Mouse (Mus musculus): Measurements from ENCODE around the gene Mterf1b. TPM values are rescaled to one million over a fixed set of nuclear protein-coding genes. Genes with fewer than 3 reads are reported as not detected.
A peak's percentile ranks its signal among the peaks of the same experiment; 100 is the strongest.
"Not testable (repeated sequence)": the region's sequence is repeated elsewhere in the genome, so short reads cannot be mapped to it uniquely, and the experiment has no call there.

Gene Mterf1b
- total and polyA plus RNA-seq, 2 experiments from 2014 or later, result 0.57 to 1.3 TPM

- DNase-seq (ENCODE audit: low spot score) (no peak), ATAC-seq (ENCODE audit: insufficient read depth, low read depth) (no peak)
- TF ChIP-seq CTCF (IDR thresholded peaks at IDR 0.05; ENCODE audit: low read depth) (no peak), EP300 (IDR thresholded peaks at IDR 0.05; ENCODE audit: low read depth) (no peak)
- no peak overlapping the region for H3K4me3 ChIP-seq (ENCODE audit: low read depth, low read length)
- no peaks in the 10 kb centered on the region for H3K27me3 ChIP-seq (ENCODE audit: control insufficient read depth, insufficient read depth, low read length)
- no peaks in the 10 kb centered on the region for H3K9me3 ChIP-seq (replicated peaks; ENCODE audit: control insufficient read depth, low read length)
- H3K4me1 ChIP-seq (ENCODE audit: control insufficient read depth, insufficient read depth), result no peaks in the 10 kb centered on the region
- 75% methylated on average over 6 of the region's 6 CpGs for WGBS
- no peaks in the 10 kb centered on the region for H3K36me3 ChIP-seq (replicated peaks; ENCODE audit: control insufficient read depth, insufficient read depth, low read length)
- H3K27ac ChIP-seq (ENCODE audit: low read depth), result no peak overlapping the region
- no peak overlapping the region for H3K9ac ChIP-seq (replicated peaks; ENCODE audit: low read depth, low read length)
- H3K4me2 ChIP-seq (ENCODE audit: low read depth, low read length), result no peak overlapping the region
Measured at GRCm38 (mm10) chr5:4179364-4179763, 12.8 kb upstream of the Mterf1b start.

GRCm38 (mm10) chr5:4186815-4187214 lies 5.4 kb upstream of the Mterf1b start:
- Histone ChIP-seq H3K27me3 (ENCODE audit: control insufficient read depth, insufficient read depth, low read length) (no peaks in the 10 kb centered on the region), H3K4me3 (ENCODE audit: low read depth, low read length) (no peak overlapping the region), H3K9ac (replicated peaks; ENCODE audit: low read depth, low read length) (no peak overlapping the region), H3K4me2 (ENCODE audit: low read depth, low read length) (no peak overlapping the region), H3K9me3 (replicated peaks; ENCODE audit: control insufficient read depth, low read length) (0 out of 2 replicates have a peak, but pooled peaks cover 3% of the 10 kb centered on the region), H3K4me1 (ENCODE audit: control insufficient read depth, insufficient read depth) (no peaks in the 10 kb centered on the region), H3K36me3 (replicated peaks; ENCODE audit: control insufficient read depth, insufficient read depth, low read length) (no peaks in the 10 kb centered on the region), H3K27ac (ENCODE audit: low read depth) (no peak overlapping the region)
- TF ChIP-seq EP300 (IDR thresholded peaks at IDR 0.05; ENCODE audit: low read depth), result no peak
- no peak for TF ChIP-seq CTCF (IDR thresholded peaks at IDR 0.05; ENCODE audit: low read depth)
- no peak for ATAC-seq (ENCODE audit: insufficient read depth, low read depth)
- DNase-seq (ENCODE audit: low spot score), result no peak
- WGBS, result 46% methylated on average over 4 of the region's 4 CpGs

- 6% methylated on average over 14 of the region's 27 CpGs for WGBS
- H3K27me3 ChIP-seq (ENCODE audit: control insufficient read depth, insufficient read depth, low read length); DNase-seq (ENCODE audit: low spot score); H3K9me3 ChIP-seq (replicated peaks; ENCODE audit: control insufficient read depth, low read length); H3K36me3 ChIP-seq (replicated peaks; ENCODE audit: control insufficient read depth, insufficient read depth, low read length); H3K27ac ChIP-seq (ENCODE audit: low read depth); H3K4me1 ChIP-seq (ENCODE audit: control insufficient read depth, insufficient read depth): not testable (repeated sequence)
- Histone ChIP-seq H3K4me2 (ENCODE audit: low read depth, low read length) (peak overlapping the region; percentile 70), H3K4me3 (ENCODE audit: low read depth, low read length) (peak overlapping the region; percentile 53), H3K9ac (replicated peaks; ENCODE audit: low read depth, low read length) (peak overlapping the region; percentile 53)
- peak; percentile 50 for ATAC-seq (ENCODE audit: insufficient read depth, low read depth)
Measured at GRCm38 (mm10) chr5:4192481-4193246, 497 bp downstream of the Mterf1b start.

DNA sequence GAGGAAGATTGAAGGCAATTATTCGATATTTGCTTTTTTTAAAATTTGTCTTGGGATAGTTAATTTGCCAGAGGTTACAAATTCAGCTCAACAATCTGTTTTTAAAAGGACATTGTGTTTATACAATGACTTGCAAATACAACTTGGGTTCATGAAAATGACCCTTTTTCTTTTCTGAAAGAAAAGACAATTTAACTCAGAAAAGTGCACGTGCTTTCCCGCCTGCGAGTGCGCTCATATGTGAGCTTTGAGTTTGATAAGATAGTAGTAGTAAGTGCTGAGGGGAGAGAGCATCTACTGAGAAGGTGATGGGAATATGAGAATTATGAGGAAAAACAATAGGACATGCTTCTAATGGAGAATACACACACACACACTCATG lies 1.1 kb downstream of the Mterf1b start:
- WGBS, result 76% methylated on average over 5 of the region's 5 CpGs

DNA sequence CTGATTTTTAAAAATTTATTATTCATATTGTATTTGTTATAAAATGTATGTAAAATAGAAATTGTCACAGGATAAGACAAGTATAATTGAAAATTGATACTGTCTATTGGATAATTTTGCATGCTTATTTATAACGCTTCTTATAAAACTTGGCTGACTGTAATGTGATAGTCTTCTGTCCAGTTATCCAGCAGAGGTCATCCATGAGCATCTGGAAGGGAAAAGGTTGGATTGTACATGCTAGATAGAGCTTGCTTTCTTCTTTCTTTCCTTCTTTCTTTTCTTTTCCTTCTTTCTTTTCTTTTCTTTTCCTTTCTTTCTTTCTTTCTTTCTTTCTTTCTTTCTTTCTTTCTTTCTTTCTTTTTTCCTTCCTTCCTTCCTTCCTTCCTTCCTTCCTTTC lies 2.0 kb downstream of the Mterf1b start:
- Histone ChIP-seq H3K4me1 (ENCODE audit: control insufficient read depth, insufficient read depth) (peaks cover 8% of the 10 kb centered on the region), H3K9ac (replicated peaks; ENCODE audit: low read depth, low read length) (no peak overlapping the region), H3K27me3 (ENCODE audit: control insufficient read depth, insufficient read depth, low read length) (no peaks in the 10 kb centered on the region), H3K9me3 (replicated peaks; ENCODE audit: control insufficient read depth, low read length) (0 out of 2 replicates have a peak, but pooled peaks cover 3% of the 10 kb centered on the region), H3K36me3 (replicated peaks; ENCODE audit: control insufficient read depth, insufficient read depth, low read length) (no peaks in the 10 kb centered on the region), H3K4me2 (ENCODE audit: low read depth, low read length) (no peak overlapping the region), H3K27ac (ENCODE audit: low read depth) (no peak overlapping the region), H3K4me3 (ENCODE audit: low read depth, low read length) (no peak overlapping the region)
- TF ChIP-seq CTCF (IDR thresholded peaks at IDR 0.05; ENCODE audit: low read depth), result peak; percentile 40
- no peak for TF ChIP-seq EP300 (IDR thresholded peaks at IDR 0.05; ENCODE audit: low read depth)
- ATAC-seq (ENCODE audit: insufficient read depth, low read depth), result no peak
- no peak for DNase-seq (ENCODE audit: low spot score)
- WGBS, result 52% methylated on average over 1 of the region's 1 CpGs

More for the DNA sequence above, 1.1 kb downstream of the Mterf1b start:
- Histone ChIP-seq H3K36me3 (replicated peaks; ENCODE audit: control insufficient read depth, insufficient read depth, low read length) (no peaks in the 10 kb centered on the region), H3K9me3 (replicated peaks; ENCODE audit: control insufficient read depth, low read length) (0 out of 2 replicates have a peak, but pooled peaks cover 3% of the 10 kb centered on the region), H3K4me1 (ENCODE audit: control insufficient read depth, insufficient read depth) (peaks cover 8% of the 10 kb centered on the region), H3K4me2 (ENCODE audit: low read depth, low read length) (peak overlapping the region; percentile 70), H3K9ac (replicated peaks; ENCODE audit: low read depth, low read length) (no peak overlapping the region), H3K4me3 (ENCODE audit: low read depth, low read length) (peak overlapping the region; percentile 53), H3K27ac (ENCODE audit: low read depth) (no peak overlapping the region), H3K27me3 (ENCODE audit: control insufficient read depth, insufficient read depth, low read length) (no peaks in the 10 kb centered on the region)
- TF ChIP-seq EP300 (IDR thresholded peaks at IDR 0.05; ENCODE audit: low read depth), result no peak
- TF ChIP-seq CTCF (IDR thresholded peaks at IDR 0.05; ENCODE audit: low read depth), result no peak
- ATAC-seq (ENCODE audit: insufficient read depth, low read depth), result no peak
- no peak for DNase-seq (ENCODE audit: low spot score)

DNA sequence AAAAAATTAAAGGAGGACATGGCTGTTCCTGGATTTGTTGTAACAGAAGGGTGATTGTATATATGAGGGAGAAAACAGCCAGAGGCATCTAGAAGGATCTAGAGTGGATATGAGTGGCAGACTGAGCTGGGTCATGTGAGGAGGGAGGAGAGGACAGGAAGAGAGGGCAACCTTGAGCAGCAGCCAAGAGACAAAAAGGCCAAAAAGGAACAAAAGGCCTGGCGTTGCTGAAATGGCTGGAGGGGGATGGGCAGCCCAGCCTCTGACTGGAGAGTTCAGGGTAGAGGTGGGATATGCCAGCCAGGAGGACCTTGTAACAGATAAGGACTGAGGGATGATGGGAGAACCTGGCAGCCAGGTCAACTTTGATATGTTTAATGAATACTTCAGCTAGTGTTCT lies 2.9 kb downstream of the Mterf1b start:
- TF ChIP-seq EP300 (IDR thresholded peaks at IDR 0.05; ENCODE audit: low read depth) (no peak), CTCF (IDR thresholded peaks at IDR 0.05; ENCODE audit: low read depth) (no peak)
- Histone ChIP-seq H3K4me1 (ENCODE audit: control insufficient read depth, insufficient read depth) (peaks cover 8% of the 10 kb centered on the region), H3K9ac (replicated peaks; ENCODE audit: low read depth, low read length) (no peak overlapping the region), H3K9me3 (replicated peaks; ENCODE audit: control insufficient read depth, low read length) (0 out of 2 replicates have a peak, but pooled peaks cover 3% of the 10 kb centered on the region), H3K4me3 (ENCODE audit: low read depth, low read length) (no peak overlapping the region), H3K27me3 (ENCODE audit: control insufficient read depth, insufficient read depth, low read length) (no peaks in the 10 kb centered on the region), H3K27ac (ENCODE audit: low read depth) (no peak overlapping the region), H3K4me2 (ENCODE audit: low read depth, low read length) (no peak overlapping the region), H3K36me3 (replicated peaks; ENCODE audit: control insufficient read depth, insufficient read depth, low read length) (no peaks in the 10 kb centered on the region)
- 21% methylated on average over 1 of the region's 1 CpGs for WGBS
- DNase-seq (ENCODE audit: low spot score) (no peak), ATAC-seq (ENCODE audit: insufficient read depth, low read depth) (no peak)
